Mouse (Mus musculus) heart, embryonic 11.5 days (tissue): ENCODE measurements around the gene S100z. TPM values are rescaled to one million over a fixed set of nuclear protein-coding genes. Genes with fewer than 3 reads are reported as not detected.

Experiments
- ATAC-seq: fragments of 200-750 bp; cut with Nextera tagmentation; replicated peaks from 2 replicates; pipeline ENCODE4 v1.8.0; 2017; ENCODE audit warnings: moderate library complexity; ENCODE audit not compliant: insufficient number of reproducible peaks, low FRiP score, low TSS enrichment
- H3K27ac ChIP-seq: fragments of 300-500 bp; sonication (generic); 2 replicates; pipeline ENCODE4 v1.5.1; 2014; ENCODE audit warnings: mild to moderate bottlenecking, low read depth, low read length
- H3K27me3 ChIP-seq: fragments of 300-500 bp; sonication (generic); 2 replicates; pipeline ENCODE4 v1.6.1; 2014; ENCODE audit warnings: mild to moderate bottlenecking, low read length, mixed read lengths; ENCODE audit not compliant: control insufficient read depth, insufficient read depth
- H3K36me3 ChIP-seq: fragments of 300-500 bp; sonication (generic); 2 replicates; pipeline ENCODE4 v1.6.1; 2014; ENCODE audit warnings: mild to moderate bottlenecking, low read length, moderate library complexity, mixed read lengths; ENCODE audit not compliant: control insufficient read depth, insufficient read depth
- H3K4me1 ChIP-seq: fragments of 300-500 bp; sonication (generic); 2 replicates; pipeline ENCODE4 v1.6.1; 2014; ENCODE audit warnings: low read length; ENCODE audit not compliant: control insufficient read depth, insufficient read depth
- H3K4me2 ChIP-seq: fragments of 300-500 bp; sonication (generic); 2 replicates; pipeline ENCODE4 v1.6.1; 2014; ENCODE audit warnings: mild to moderate bottlenecking, moderate library complexity
- H3K4me3 ChIP-seq: fragments of 300-500 bp; sonication (generic); 2 replicates; pipeline ENCODE4 v1.5.1; 2014; ENCODE audit warnings: low read depth, low read length
- H3K9ac ChIP-seq: fragments of 300-500 bp; sonication (generic); 2 replicates; pipeline ENCODE4 v1.6.1; 2014; ENCODE audit warnings: mild to moderate bottlenecking, low read depth, low read length, moderate library complexity
- H3K9me3 ChIP-seq: fragments of 300-500 bp; sonication (generic); replicated peaks from 2 replicates; pipeline ENCODE4 v1.6.1; 2016; ENCODE audit warnings: low read length; ENCODE audit not compliant: control insufficient read depth
- WGBS: fragments of 180-500 bp; shearing (Covaris S2); extraction: QIAGEN DNeasy Blood & Tissue Kit; methylation state at CpG from one replicate; pipeline ENCODE4 v1.1.7; 2014; ENCODE audit not compliant: insufficient replicate concordance; 5-methylcytosine and 5-hydroxymethylcytosine counted together
- polyA plus RNA-seq: library from polyadenylated mRNA; unstranded; fragments of >200 nt; fragmentation: Nextera tagmentation; extraction: Ambion mirVana; gene quantifications from 2 replicates; pipeline ENCODE4 v1.2.1, GENCODE M21; 2014

S100z gene
- polyA plus RNA-seq = not detected in 2 replicates

GRCm38 (mm10) chr13:95478671-95479413 is at the start of gene S100z:
Gene S100z (minus strand): TSS chr13:95478721.
- no peak for ATAC-seq
- Histone ChIP-seq H3K27ac (no peak within 1 kb of the TSS), H3K4me3 (no peak within 1 kb of the TSS), H3K4me2 (no peak within 1 kb of the TSS), H3K4me1 (no peaks in the 10 kb centered on the region), H3K27me3 (peaks cover 3% of the 10 kb centered on the region; the same call in 1 of the 2 replicates), H3K36me3 (no peaks in the 10 kb centered on the region), H3K9ac (no peak within 1 kb of the TSS), H3K9me3 (no peaks in the 10 kb centered on the region)
- 86% methylated on average over 21 of the region's 21 CpGs for WGBS

GRCm38 (mm10) chr13:95524674-95525491 is 46.4 kb upstream of the S100z start, which contains the start of gene F2rl1:
Gene F2rl1 (minus strand): TSS chr13:95525227.
- H3K27ac ChIP-seq = no peak within 1 kb of the TSS
- peak within 1 kb of the TSS; percentile 50 for H3K4me3 ChIP-seq
- no peaks in the 10 kb centered on the region for H3K9me3 ChIP-seq
- peak within 1 kb of the TSS; percentile 61; the same call in 1 of the 2 replicates for H3K9ac ChIP-seq
- peak within 1 kb of the TSS; percentile 97 for H3K4me2 ChIP-seq
- WGBS = under 1% methylated on average over 54 of the region's 54 CpGs
- H3K4me1 ChIP-seq = peaks cover 12% of the 10 kb centered on the region; the same call in 1 of the 2 replicates
- no peaks in the 10 kb centered on the region for H3K36me3 ChIP-seq
- peak; percentile 74; the same call in 1 of the 2 replicates for ATAC-seq
- peaks cover 30% of the 10 kb centered on the region for H3K27me3 ChIP-seq

- Histone ChIP-seq H3K4me2 (peak overlapping the region; percentile 97), H3K9ac (peak overlapping the region; percentile 61; the same call in 1 of the 2 replicates), H3K4me3 (peak overlapping the region; percentile 50), H3K9me3 (no peaks in the 10 kb centered on the region), H3K4me1 (peaks cover 12% of the 10 kb centered on the region; the same call in 1 of the 2 replicates), H3K36me3 (no peaks in the 10 kb centered on the region), H3K27me3 (peaks cover 30% of the 10 kb centered on the region), H3K27ac (no peak overlapping the region)
- 1% methylated on average over 13 of the region's 13 CpGs for WGBS
- ATAC-seq = no peak
Observed at GRCm38 (mm10) chr13:95524424-95524673, 45.8 kb upstream of the S100z start.

GRCm38 (mm10) chr13:95523659-95524423 is 45.3 kb upstream of the S100z start:
- H3K4me3 ChIP-seq = peak overlapping the region; percentile 50
- no peaks in the 10 kb centered on the region for H3K9me3 ChIP-seq
- H3K9ac ChIP-seq = peak overlapping the region; percentile 61; the same call in 1 of the 2 replicates
- 3% methylated on average over 29 of the region's 29 CpGs for WGBS
- H3K36me3 ChIP-seq = no peaks in the 10 kb centered on the region
- H3K27me3 ChIP-seq = peaks cover 30% of the 10 kb centered on the region
- no peak for ATAC-seq
- H3K4me2 ChIP-seq = peak overlapping the region; percentile 97
- H3K4me1 ChIP-seq = peaks cover 12% of the 10 kb centered on the region; the same call in 1 of the 2 replicates
- H3K27ac ChIP-seq = no peak overlapping the region

- peaks cover 12% of the 10 kb centered on the region; the same call in 1 of the 2 replicates for H3K4me1 ChIP-seq
Observed at GRCm38 (mm10) chr13:95522176-95522575, 43.7 kb upstream of the S100z start.

GRCm38 (mm10) chr13:95521029-95521428 is 42.5 kb upstream of the S100z start:
- Histone ChIP-seq H3K4me1 (peaks cover 12% of the 10 kb centered on the region; the same call in 1 of the 2 replicates), H3K9me3 (no peaks in the 10 kb centered on the region), H3K4me3 (no peak overlapping the region), H3K9ac (no peak overlapping the region), H3K4me2 (no peak overlapping the region), H3K36me3 (no peaks in the 10 kb centered on the region), H3K27ac (no peak overlapping the region), H3K27me3 (peaks cover 20% of the 10 kb centered on the region)
- no peak for ATAC-seq
- WGBS = 70% methylated on average over 6 of the region's 6 CpGs

More at GRCm38 (mm10) chr13:95522176-95522575, 43.7 kb upstream of the S100z start:
- no peak overlapping the region for H3K27ac ChIP-seq
- ATAC-seq = no peak
- no peak overlapping the region for H3K9ac ChIP-seq
- 88% methylated on average over 10 of the region's 10 CpGs for WGBS
- H3K36me3 ChIP-seq = no peaks in the 10 kb centered on the region
- peaks cover 27% of the 10 kb centered on the region for H3K27me3 ChIP-seq
- no peak overlapping the region for H3K4me3 ChIP-seq
- H3K9me3 ChIP-seq = no peaks in the 10 kb centered on the region
- H3K4me2 ChIP-seq = no peak overlapping the region

GRCm38 (mm10) chr13:95514756-95515155 is 36.2 kb upstream of the S100z start:
- no peak for ATAC-seq
- H3K9ac ChIP-seq = no peak overlapping the region
- no peaks in the 10 kb centered on the region for H3K27me3 ChIP-seq
- no peak overlapping the region for H3K27ac ChIP-seq
- no peaks in the 10 kb centered on the region for H3K9me3 ChIP-seq
- no peak overlapping the region for H3K4me2 ChIP-seq
- H3K4me1 ChIP-seq = no peaks in the 10 kb centered on the region
- no peaks in the 10 kb centered on the region for H3K36me3 ChIP-seq
- H3K4me3 ChIP-seq = no peak overlapping the region
- 70% methylated on average over 4 of the region's 4 CpGs for WGBS

- H3K27ac ChIP-seq = no peak overlapping the region
- H3K9ac ChIP-seq = no peak overlapping the region
- WGBS = 84% methylated on average over 5 of the region's 5 CpGs
- no peaks in the 10 kb centered on the region for H3K27me3 ChIP-seq
- no peaks in the 10 kb centered on the region for H3K9me3 ChIP-seq
- ATAC-seq = no peak
- no peaks in the 10 kb centered on the region for H3K36me3 ChIP-seq
- no peaks in the 10 kb centered on the region for H3K4me1 ChIP-seq
- no peak overlapping the region for H3K4me2 ChIP-seq
- H3K4me3 ChIP-seq = no peak overlapping the region
Observed at GRCm38 (mm10) chr13:95510054-95510453, 31.5 kb upstream of the S100z start.
